Mouse (Mus musculus): ENCODE data around the gene Auh. TPM values are rescaled to one million over a fixed set of nuclear protein-coding genes. Genes with fewer than 3 reads are reported as not detected.
A peak's percentile ranks its signal among the peaks of the same experiment; 100 is the strongest.

The Auh gene
- polyA plus RNA-seq, 1 experiment from 2014 or later, result 61.5 TPM

- H3K36me3 ChIP-seq (replicated peaks), result no peaks in the 10 kb centered on the region; the same call in 1 of the 2 replicates
- no peak overlapping the region for H3K27ac ChIP-seq
- 70% methylated on average over 10 of the region's 10 CpGs for WGBS
- no peaks in the 10 kb centered on the region for H3K27me3 ChIP-seq (replicated peaks)
- H3K4me3 ChIP-seq, result no peak overlapping the region
- no peak overlapping the region for H3K9ac ChIP-seq
- H3K4me1 ChIP-seq, result 0 out of 2 replicates have a peak, but pooled peaks cover 5% of the 10 kb centered on the region
- H3K4me2 ChIP-seq, result no peak overlapping the region
- ATAC-seq (replicated peaks), result no peak
- H3K9me3 ChIP-seq, result no peaks in the 10 kb centered on the region
Measured at GRCm38 (mm10) chr13:52892065-52892503, 37.4 kb downstream of the Auh start.

- Histone ChIP-seq H3K36me3 (replicated peaks) (no peaks in the 10 kb centered on the region), H3K9ac (no peak overlapping the region), H3K4me3 (no peak overlapping the region), H3K4me1 (0 out of 2 replicates have a peak, but pooled peaks cover 5% of the 10 kb centered on the region), H3K4me2 (no peak overlapping the region), H3K9me3 (no peaks in the 10 kb centered on the region), H3K27me3 (replicated peaks) (no peaks in the 10 kb centered on the region), H3K27ac (no peak overlapping the region)
- no peak for ATAC-seq (replicated peaks)
- 82% methylated on average over 9 of the region's 9 CpGs for WGBS
Measured at GRCm38 (mm10) chr13:52890313-52890712, 39.2 kb downstream of the Auh start.

GRCm38 (mm10) chr13:52886779-52887178 is 42.7 kb downstream of the Auh start:
- Histone ChIP-seq H3K4me1 (peaks cover 2% of the 10 kb centered on the region; the same call in 1 of the 2 replicates), H3K4me2 (no peak overlapping the region), H3K27me3 (replicated peaks) (no peaks in the 10 kb centered on the region), H3K4me3 (no peak overlapping the region), H3K9me3 (no peaks in the 10 kb centered on the region), H3K36me3 (replicated peaks) (no peaks in the 10 kb centered on the region), H3K27ac (no peak overlapping the region), H3K9ac (no peak overlapping the region)
- ATAC-seq (replicated peaks), result no peak
- WGBS, result 87% methylated on average over 7 of the region's 7 CpGs

GRCm38 (mm10) chr13:52883960-52884326 is 45.5 kb downstream of the Auh start:
- WGBS, result 76% methylated on average over 4 of the region's 4 CpGs
- no peaks in the 10 kb centered on the region for H3K36me3 ChIP-seq (replicated peaks)
- ATAC-seq (replicated peaks), result no peak

GRCm38 (mm10) chr13:52883084-52883959 is 46.2 kb downstream of the Auh start:
- no peaks in the 10 kb centered on the region for H3K36me3 ChIP-seq (replicated peaks)
- no peaks in the 10 kb centered on the region for H3K27me3 ChIP-seq (replicated peaks)
- peaks cover 22% of the 10 kb centered on the region for H3K4me1 ChIP-seq
- no peaks in the 10 kb centered on the region for H3K9me3 ChIP-seq
- WGBS, result 63% methylated on average over 18 of the region's 19 CpGs
- 0 out of 2 replicates have a peak overlapping the region, but pooled peaks have one; percentile 5 for H3K27ac ChIP-seq
- ATAC-seq (replicated peaks), result no peak
- H3K4me2 ChIP-seq, result no peak overlapping the region
- no peak overlapping the region for H3K4me3 ChIP-seq
- H3K9ac ChIP-seq, result no peak overlapping the region

More at GRCm38 (mm10) chr13:52883960-52884326, 45.5 kb downstream of the Auh start:
- no peaks in the 10 kb centered on the region for H3K27me3 ChIP-seq (replicated peaks)
- H3K9me3 ChIP-seq, result no peaks in the 10 kb centered on the region
- peaks cover 20% of the 10 kb centered on the region for H3K4me1 ChIP-seq
- no peak overlapping the region for H3K4me3 ChIP-seq
- no peak overlapping the region for H3K4me2 ChIP-seq
- no peak overlapping the region for H3K27ac ChIP-seq
- no peak overlapping the region for H3K9ac ChIP-seq

- peaks cover 23% of the 10 kb centered on the region for H3K4me1 ChIP-seq
- no peaks in the 10 kb centered on the region for H3K36me3 ChIP-seq (replicated peaks)
- WGBS, result 26% methylated on average over 5 of the region's 5 CpGs
- no peak overlapping the region for H3K4me3 ChIP-seq
- H3K27ac ChIP-seq, result peak overlapping the region; percentile 64; the same call in 1 of the 2 replicates
- no peak overlapping the region for H3K4me2 ChIP-seq
- ATAC-seq (replicated peaks), result 0 out of 2 replicates have a peak, but pooled peaks have one; percentile 48
- no peak overlapping the region for H3K9ac ChIP-seq
- no peaks in the 10 kb centered on the region for H3K9me3 ChIP-seq
- no peaks in the 10 kb centered on the region for H3K27me3 ChIP-seq (replicated peaks)
Measured at GRCm38 (mm10) chr13:52880386-52880785, 49.1 kb downstream of the Auh start.

GRCm38 (mm10) chr13:52879918-52880317 is 49.6 kb downstream of the Auh start:
- Histone ChIP-seq H3K27ac (peak overlapping the region; percentile 64; the same call in 1 of the 2 replicates), H3K9me3 (no peaks in the 10 kb centered on the region), H3K9ac (0 out of 2 replicates have a peak overlapping the region, but pooled peaks have one; percentile 11), H3K27me3 (replicated peaks) (no peaks in the 10 kb centered on the region), H3K4me2 (no peak overlapping the region), H3K4me1 (peaks cover 27% of the 10 kb centered on the region), H3K36me3 (replicated peaks) (no peaks in the 10 kb centered on the region), H3K4me3 (no peak overlapping the region)
- WGBS, result 22% methylated on average over 12 of the region's 12 CpGs
- ATAC-seq (replicated peaks), result peak; percentile 50

GRCm38 (mm10) chr13:52879291-52879690 is 50.2 kb downstream of the Auh start:
- H3K9me3 ChIP-seq, result no peaks in the 10 kb centered on the region
- H3K27ac ChIP-seq, result no peak overlapping the region
- WGBS, result 83% methylated on average over 9 of the region's 9 CpGs
- H3K4me2 ChIP-seq, result no peak overlapping the region
- no peak for ATAC-seq (replicated peaks)
- no peaks in the 10 kb centered on the region for H3K27me3 ChIP-seq (replicated peaks)
- H3K4me1 ChIP-seq, result peaks cover 27% of the 10 kb centered on the region
- H3K36me3 ChIP-seq (replicated peaks), result no peaks in the 10 kb centered on the region
- H3K4me3 ChIP-seq, result no peak overlapping the region
- no peak overlapping the region for H3K9ac ChIP-seq

- Histone ChIP-seq H3K4me1 (peaks cover 27% of the 10 kb centered on the region), H3K9me3 (no peaks in the 10 kb centered on the region), H3K27me3 (replicated peaks) (no peaks in the 10 kb centered on the region), H3K9ac (no peak overlapping the region), H3K4me2 (no peak overlapping the region), H3K4me3 (no peak overlapping the region), H3K36me3 (replicated peaks) (no peaks in the 10 kb centered on the region), H3K27ac (no peak overlapping the region)
- ATAC-seq (replicated peaks), result no peak
- WGBS, result 51% methylated on average over 7 of the region's 7 CpGs
Measured at GRCm38 (mm10) chr13:52878823-52879222, 50.7 kb downstream of the Auh start.

- no peak overlapping the region for H3K9ac ChIP-seq
- no peaks in the 10 kb centered on the region for H3K9me3 ChIP-seq
- no peak overlapping the region for H3K4me3 ChIP-seq
- H3K4me1 ChIP-seq, result peaks cover 24% of the 10 kb centered on the region
- H3K36me3 ChIP-seq (replicated peaks), result no peaks in the 10 kb centered on the region
- no peak overlapping the region for H3K4me2 ChIP-seq
- peak; percentile 54 for ATAC-seq (replicated peaks)
- 69% methylated on average over 25 of the region's 25 CpGs for WGBS
- H3K27me3 ChIP-seq (replicated peaks), result no peaks in the 10 kb centered on the region
- peak overlapping the region; percentile 16; the same call in 1 of the 2 replicates for H3K27ac ChIP-seq
Measured at GRCm38 (mm10) chr13:52875541-52876325, 53.7 kb downstream of the Auh start.

- Histone ChIP-seq H3K27ac (peak overlapping the region; percentile 16; the same call in 1 of the 2 replicates), H3K4me1 (peaks cover 18% of the 10 kb centered on the region), H3K36me3 (replicated peaks) (no peaks in the 10 kb centered on the region), H3K4me2 (no peak overlapping the region), H3K9me3 (no peaks in the 10 kb centered on the region), H3K4me3 (no peak overlapping the region), H3K27me3 (replicated peaks) (no peaks in the 10 kb centered on the region), H3K9ac (no peak overlapping the region)
- no peak for ATAC-seq (replicated peaks)
- 75% methylated on average over 6 of the region's 6 CpGs for WGBS
Measured at GRCm38 (mm10) chr13:52875089-52875488, 54.4 kb downstream of the Auh start.

GRCm38 (mm10) chr13:52874338-52874737 is 55.1 kb downstream of the Auh start:
- H3K4me1 ChIP-seq, result peaks cover 10% of the 10 kb centered on the region
- no peak overlapping the region for H3K9ac ChIP-seq
- no peak overlapping the region for H3K4me3 ChIP-seq
- no peaks in the 10 kb centered on the region for H3K36me3 ChIP-seq (replicated peaks)
- WGBS, result 91% methylated on average over 6 of the region's 6 CpGs
- no peaks in the 10 kb centered on the region for H3K9me3 ChIP-seq
- no peak overlapping the region for H3K27ac ChIP-seq
- ATAC-seq (replicated peaks), result no peak
- H3K27me3 ChIP-seq (replicated peaks), result no peaks in the 10 kb centered on the region
- no peak overlapping the region for H3K4me2 ChIP-seq

All from midbrain, embryonic 15.5 days (tissue).